Mouse (Mus musculus): ENCODE measurements around the gene Nhlrc3.

Nhlrc3 gene

DNA sequence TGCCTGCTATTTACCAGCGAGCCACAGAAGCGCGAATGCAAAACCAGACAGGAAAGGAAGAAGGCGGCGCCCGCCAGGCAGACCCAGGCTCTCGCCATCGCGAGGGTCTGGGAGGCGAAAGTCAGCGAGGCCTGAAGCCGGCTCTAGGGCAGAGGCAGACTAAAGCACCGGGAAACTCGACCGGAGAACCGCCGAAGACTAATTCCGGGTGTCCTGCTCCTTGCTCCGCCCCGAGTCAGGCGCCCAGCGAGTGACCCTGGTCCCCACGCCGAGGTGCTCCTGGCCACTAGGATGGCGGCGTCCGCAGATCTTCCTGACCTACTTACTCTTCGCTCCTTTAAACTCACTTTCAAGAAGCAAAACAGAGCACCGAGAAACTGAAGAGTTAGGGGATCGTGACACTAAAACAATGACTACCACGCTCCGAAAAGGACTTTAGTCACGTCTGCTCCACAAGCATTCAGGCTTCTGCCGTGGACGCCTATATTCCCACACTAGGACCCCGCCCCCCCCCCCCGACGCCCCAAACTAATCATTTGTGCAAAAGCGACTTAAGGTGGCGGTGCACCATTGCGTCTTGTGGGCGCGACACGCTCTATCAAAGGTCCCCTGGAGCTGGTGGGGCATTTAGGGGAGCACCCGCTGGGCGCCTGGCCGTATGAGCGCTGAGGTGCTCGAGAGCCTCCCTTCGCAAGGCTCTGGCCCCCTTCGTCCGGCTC, at the start of gene Nhlrc3, which contains the start of gene Proser1:
TSS of gene Nhlrc3 (minus strand) at position 287 of the 719 bp plus-strand sequence.
TSS of gene Proser1 (plus strand) at position 621 of the 719 bp plus-strand sequence.
- DNase-seq, result peak; percentile 97

DNA sequence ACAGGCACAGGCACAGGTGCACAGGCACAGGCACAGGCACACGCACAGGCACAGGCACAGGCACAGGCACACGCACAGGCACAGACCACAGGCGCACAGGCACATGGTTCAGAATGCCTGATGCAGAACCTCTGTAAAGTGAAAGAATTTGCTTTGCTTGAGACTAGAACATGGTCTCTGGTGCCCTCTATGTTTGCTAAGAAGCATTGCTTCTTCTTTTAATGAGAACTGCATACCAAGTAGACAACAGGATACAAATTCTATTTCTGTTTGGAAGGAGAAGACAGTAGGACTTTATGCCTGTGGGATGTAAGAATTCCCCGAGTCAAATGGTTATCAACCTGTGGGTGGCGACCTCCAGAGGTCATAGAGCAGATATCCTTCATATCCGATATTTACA, 39.3 kb upstream of the Nhlrc3 start:
- no peak for DNase-seq

DNA sequence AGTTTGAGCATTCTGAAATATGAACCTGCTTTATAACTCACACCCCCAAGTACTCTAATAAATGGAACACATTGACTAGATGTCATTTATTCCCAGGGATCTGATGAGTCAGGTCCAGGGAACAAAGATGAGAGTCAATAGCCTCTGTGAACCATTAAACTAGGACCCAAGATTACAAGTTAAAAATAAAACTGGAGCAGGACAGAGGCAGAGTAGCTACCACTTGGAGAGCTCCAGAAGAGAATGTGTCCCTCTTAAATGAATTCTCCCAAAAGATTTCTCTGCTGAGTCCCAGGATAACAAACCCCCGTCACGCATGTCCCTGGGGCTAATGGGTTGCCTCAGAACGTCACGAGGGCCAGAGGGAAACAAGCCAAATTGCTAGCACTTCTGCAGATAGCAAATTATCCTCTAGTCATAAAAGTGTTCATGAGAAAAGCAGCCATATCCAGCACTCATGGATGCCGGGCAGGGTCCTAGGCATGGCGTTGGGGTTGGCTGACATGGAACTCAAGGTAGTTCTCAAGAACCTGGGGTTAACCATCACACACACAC, 35.3 kb upstream of the Nhlrc3 start:
- peak; percentile 43 for DNase-seq

DNA sequence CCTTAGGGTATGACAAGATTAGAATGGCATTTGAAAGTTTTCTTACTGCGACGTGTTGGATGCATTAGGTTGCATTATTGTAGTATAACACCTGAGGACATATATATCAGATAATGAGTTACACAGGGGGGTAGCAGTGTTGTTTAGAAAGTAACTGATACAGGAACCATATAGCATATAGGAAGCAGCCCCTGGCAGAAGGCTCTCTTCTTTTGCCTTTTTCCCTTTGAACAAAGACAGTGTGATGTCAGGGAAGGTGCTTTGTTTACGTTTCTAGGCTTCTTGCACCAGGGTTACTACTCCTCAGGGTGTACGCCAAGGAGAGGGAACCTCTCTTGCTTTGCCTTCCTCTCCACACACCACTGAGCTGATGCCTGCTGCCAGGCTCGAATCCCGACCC, 25.2 kb upstream of the Nhlrc3 start, which contains the start of gene Stoml3:
TSS of gene Stoml3 (plus strand) at position 301 of the 400 bp plus-strand sequence.
- no peak for DNase-seq

DNA sequence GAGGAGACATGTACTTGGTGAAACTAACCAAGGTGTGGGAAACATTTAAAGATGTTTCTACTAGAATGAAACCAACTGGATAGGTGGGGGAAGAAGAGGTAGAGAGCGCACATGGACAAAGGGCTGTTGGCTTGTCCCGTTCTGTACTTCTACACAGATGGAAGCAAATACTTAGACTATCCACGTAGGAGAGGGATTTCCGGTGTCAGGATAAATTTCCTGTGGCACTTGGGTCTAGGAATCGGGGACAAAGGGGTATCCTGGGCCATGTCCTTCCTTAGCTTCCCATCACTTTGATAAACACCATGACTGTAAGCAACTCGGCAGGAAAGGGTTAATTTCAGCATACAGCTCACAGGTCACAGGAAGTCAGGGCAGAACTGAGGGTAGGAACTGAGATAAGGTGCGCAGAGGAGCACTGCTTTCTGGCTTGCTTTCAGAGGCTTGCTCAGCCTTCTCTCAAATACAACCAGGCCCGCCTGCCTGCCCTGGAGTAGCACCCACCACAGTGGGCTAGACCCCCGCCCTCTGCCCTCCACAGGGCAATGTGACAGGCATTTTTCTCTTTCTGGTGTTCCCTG, 24.0 kb upstream of the Nhlrc3 start:
- no peak for DNase-seq

DNA sequence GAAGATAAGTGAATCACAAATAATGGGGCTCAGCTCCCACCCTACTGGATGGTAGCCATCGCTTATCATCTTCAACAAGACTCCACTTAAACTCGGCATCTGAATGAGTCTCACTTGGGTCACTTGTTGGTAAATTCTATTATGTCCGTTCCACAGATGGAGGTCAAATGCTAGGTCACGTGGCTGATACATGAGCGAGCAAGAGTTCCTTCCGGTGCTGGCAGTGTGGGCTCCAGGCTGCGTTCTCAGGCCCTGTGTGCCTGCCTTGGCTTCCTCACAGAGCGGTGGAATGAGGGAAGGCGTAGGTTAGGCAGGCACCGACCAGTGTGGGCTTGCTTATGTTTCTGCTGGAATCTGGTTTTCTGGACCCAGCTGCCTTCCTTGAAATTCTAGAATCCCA, 23.4 kb upstream of the Nhlrc3 start:
- no peak for DNase-seq

DNA sequence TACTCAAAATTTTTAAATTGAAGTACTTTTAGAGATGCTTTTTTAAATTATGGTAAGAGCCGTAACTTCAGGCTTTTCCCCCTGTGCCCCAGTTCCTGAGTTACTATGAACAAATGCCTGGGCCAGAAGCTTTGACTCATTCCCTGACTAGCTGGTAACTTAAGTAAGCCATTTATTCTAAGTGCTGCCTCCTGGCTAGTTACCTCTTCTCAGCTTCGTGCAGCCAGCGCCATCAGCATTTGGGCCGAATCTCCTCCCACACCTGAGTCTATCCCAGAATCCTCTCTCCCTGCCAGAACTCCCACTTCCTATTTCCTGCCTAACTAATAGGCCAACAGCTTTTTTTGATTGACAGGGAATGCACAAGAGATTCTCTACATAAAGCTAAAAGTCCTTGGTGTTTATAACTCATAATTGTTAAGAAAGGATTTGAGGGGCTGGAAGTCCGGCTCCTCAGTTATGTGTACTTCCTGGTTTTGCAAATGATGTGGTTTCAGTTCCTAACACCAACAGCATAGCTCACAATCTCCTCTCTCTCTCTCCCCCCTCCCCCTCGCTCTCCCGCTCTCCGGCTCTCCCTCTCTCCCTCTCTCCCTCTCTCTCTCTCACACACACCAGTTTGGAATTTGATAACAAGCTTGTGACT, 20.4 kb upstream of the Nhlrc3 start:
- DNase-seq, result no peak

DNA sequence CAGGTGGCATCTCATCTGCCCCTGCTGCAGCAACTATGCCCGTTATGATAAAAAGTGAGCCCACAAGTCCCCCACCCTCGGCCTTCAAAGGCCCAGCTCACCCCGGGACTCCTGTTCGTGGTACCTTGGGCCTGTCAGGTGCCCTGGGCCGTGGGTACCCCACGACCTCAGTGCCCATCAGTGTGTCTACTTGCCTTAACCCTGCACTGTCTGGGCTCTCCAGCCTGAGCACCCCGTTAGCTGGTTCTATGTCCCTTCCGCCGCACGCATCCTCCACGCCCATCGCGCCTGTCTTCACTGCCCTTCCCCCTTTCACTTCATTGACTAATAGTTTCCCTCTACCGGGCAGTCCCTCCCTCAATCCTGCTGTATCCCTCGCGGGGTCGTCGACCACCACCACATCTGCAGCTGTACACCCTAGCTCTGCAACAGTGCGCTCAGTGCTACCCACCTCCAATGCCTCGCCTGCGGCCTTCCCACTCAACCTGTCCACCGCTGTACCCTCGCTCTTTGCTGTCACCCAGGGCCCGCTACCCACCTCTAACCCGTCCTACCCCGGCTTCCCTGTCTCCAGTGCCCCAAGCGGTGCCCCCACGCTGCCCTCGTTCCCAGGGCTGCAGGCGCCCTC, 15.4 kb upstream of the Nhlrc3 start:
- no peak for DNase-seq

DNA sequence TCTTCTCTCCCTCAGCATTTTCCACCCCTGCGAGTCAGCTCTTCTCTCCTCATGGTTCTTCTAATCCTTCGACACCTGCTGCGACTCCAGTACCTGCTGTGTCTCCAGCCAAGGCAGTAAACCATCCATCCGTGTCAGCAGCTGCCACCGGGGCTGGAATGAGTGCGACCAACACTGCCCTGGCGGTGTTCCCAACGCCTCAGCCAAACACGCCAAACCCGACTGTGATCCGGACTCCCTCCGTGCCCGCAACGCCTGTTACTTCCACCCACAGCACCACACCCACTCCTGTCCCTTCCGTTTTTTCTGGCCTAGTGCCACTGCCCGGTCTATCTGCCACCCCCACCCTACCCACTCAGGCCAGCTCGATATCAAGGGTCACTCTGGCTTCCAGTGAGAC, 14.3 kb upstream of the Nhlrc3 start:
- peak; percentile 83 for DNase-seq

DNA sequence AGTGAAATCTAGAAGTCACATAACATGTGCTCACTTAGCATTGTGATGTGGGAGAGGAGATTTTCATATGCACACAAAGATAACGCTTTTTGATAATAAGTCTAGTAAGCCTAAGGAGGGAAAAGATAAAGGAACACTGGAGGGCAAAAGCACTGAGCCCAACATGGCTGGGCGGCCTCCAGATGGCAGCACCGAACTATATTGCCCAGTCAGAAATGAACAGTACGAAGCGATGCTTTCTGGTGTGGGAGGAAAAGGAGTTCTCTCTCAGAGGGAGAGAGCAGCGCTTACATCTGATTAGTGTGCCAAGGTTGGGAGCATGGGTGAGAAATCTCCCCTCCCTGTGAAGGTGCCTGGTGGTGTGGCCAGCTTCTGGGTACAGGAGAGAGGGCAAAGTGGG, 12.8 kb upstream of the Nhlrc3 start:
- DNase-seq, result peak; percentile 58

DNA sequence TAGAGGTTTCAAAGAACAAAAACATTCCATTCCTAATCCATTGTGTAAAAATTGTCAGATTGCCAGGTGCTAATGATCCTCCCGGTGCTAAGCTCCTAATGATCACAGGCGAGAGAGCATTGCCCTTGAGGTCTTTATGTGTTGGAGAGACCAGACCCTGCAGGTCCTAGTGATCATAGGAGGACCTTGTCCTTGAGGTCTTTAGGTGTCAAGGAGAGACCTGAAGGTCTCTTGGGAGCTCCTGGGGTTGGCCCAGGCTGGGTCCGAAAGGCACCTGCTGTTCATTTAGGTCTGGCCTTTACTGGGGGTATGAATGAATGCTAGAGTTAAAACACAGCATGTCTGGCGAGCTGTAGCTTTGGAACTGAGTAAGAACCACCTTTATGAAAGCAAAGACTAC, 11.0 kb upstream of the Nhlrc3 start:
- no peak for DNase-seq

DNA sequence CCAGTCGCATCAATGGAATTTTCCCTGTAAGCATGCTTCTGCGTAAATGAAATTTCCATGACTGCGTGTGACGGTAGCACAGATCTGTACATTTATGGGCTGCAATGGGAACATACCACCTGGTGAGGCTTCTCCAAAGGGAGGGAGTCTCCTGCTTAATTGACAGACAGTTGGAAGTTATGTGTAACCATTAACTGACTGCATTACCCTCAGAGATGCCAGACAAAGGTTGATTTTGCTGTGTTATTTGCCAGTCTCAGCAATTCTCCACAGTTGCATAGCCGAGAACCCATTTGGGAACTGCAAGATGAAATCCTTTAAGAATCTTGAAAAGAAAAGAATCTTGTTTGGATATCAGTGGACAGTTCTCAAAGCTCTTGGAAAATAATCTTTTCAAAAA, 8.9 kb upstream of the Nhlrc3 start:
- no peak for DNase-seq

DNA sequence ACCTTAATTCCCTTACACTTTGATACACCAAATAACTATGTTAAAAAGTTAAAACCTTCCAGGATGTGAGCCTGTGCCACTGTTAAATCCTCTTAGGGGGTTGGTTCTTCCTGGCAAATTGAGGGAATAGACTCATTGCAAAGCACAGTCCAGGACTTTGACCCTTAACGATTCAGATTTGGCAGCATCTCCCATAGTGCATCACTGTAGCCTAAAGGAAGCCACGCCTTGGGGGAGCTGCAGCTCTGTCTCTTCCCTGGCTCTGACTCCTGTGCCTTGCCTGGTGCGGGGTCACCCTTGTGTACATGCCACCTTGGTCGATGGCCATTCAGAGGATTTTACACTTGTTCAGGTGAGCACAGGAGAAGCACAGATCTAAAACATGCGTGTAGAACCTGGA, 6.5 kb upstream of the Nhlrc3 start:
- DNase-seq, result no peak

DNA sequence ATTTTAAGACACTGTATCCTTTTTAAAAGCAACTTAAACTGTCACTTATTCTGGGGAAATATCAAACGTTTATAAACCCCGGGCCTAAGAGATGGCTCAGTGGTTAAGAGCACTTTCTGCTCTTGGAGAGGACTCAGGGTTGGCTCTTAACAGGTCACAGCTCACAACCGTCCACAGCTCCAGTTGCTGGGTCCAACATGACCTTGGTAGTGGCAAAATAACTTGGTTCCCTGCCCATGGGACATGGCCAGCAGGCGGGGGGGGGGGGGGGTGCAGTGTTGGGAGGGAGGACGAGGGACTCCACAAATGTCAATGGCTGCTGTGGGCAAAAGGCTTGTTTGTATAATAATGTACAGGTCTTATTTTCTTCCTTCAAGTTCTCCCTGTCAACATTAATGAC, 4.2 kb upstream of the Nhlrc3 start:
- no peak for DNase-seq

DNA sequence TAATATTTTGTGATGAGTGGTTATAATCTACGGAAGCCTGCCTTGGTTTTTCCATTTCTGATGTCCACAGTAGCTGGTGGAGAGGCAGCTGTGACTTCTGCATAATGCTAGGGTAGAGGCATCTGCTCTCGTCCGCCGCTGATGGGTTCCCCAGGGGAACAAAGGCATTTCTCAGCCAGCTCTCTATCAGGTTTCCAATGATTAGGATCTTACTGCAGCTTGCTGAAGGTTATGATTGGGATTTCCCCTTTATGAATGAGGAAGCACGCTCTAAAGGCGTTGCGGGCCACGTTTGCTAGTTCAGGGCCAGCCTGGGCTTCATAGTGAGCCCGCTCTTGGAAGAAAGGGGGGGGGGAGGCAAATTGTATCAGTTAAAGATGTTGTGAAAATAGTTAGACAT, 3.3 kb upstream of the Nhlrc3 start:
- DNase-seq, result no peak

DNA sequence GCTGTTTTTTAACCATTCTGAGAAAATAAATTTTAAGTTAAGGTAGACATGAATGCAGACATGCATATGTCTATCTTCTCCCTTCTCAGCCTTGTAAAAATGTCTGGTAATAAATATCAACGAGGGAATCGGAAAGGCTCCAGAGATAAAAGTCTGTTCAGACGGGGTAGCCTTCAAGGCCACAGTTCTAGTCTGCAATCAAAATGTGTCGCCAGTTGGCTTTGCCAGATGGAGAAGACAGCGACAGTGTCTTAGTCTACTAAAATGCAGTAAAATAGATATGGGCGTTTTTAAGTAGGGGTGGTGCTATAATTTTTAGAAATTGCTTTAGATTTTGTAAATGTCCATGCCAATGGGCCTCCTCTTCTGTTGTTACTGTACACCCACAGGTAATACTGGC, 2.2 kb upstream of the Nhlrc3 start:
- DNase-seq, result no peak

DNA sequence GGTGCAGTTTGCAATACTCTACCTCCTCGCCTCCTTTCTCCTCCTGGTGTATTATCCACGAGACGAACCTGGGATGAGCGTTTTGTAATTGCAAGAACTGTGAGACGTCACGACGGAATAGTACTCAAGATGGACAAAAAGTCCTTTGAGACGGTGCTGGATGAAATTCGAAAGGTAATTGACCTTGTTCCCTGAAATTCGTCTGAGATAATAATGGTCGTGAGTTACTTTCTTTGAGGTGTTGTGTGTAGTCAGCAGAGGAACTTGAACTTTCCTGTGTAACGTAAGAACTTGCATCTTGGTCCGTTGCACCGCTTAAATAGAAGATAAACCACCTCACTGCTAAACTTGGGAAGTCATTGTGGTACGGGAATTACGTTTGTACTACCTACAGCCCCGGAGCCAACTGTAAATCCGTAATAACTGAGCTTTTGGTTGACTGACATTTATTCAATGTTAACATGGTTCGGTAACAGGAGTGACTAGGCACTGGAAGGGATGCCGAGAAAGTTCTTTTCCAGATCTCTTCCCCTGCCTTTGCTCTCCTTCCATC, 1.1 kb upstream of the Nhlrc3 start:
- DNase-seq, result no peak

DNA sequence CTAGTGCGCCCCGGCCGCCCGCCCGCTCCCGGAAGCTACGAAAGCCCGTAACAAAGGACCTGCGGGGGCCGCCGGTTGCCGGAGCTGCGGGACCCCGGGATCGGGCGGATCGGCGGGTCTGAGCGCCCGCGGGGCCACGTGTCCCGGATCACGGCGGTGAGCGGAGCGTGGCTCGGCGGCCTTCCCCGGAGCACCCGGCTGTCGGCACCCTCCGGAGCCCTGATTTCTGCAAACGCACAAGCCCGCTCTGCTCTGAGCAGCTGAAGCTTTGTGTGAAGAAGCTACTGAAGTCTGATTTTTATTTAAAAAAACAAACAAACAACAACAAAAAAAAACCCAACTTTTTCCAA, 608 bp upstream of the Nhlrc3 start:
- no peak for DNase-seq

DNA sequence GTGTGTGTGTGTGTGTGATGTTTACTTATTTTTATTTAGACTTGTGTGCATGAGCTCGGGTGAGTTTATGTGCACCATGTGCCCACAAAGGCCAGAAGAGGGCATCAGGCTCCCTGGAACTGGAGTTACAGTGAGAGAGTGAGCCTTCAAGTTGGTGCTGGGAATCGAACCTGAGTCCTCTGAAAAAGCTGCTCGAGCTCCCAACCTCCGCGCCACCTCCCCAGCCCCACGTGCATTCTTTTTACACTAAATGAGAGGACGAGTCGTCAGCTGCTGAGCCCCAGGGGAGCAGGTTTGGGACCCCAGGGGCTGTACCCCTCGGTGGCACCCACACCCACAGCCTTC, 459 bp downstream of the Nhlrc3 start:
- DNase-seq, result no peak

DNA sequence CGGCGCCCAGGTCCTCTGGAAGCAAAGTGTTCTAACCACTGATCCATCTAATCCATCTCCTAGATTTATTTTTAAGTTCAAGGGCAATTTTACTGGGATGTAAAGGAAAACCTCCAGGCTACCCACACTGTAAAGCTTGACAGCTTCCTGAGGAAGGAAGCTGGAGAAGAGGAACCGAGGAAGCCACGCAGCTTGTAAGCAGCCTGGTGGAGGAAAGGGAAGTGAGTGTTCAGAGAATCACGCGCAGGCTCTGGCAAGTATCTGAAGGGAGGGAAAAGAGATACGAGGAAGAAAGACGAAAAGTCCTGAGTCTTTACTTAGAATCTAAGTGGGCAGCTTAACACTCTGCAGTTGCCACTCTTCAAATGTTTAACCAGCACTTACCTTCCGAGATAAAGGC, 3.0 kb downstream of the Nhlrc3 start:
- no peak for DNase-seq

DNA sequence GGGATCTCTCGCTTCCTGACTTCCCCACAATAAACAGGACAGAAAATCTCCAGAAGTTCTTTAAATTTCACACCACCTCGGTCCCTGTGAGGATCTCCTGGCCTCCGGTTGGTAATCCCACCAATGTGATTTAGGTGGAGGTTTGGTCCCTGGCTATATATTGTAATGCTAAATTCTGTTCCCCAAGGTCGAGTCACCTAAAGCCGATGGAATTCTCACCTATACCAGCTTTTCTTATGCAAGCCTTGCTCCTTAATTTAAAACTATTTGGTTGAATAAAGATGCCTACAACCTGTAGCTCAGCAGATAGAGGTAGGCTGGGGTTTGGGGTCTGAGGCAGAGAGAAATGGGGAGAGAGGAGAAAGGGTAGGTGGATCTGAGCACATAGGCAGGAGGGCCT, 5.4 kb downstream of the Nhlrc3 start:
- no peak for DNase-seq

DNA sequence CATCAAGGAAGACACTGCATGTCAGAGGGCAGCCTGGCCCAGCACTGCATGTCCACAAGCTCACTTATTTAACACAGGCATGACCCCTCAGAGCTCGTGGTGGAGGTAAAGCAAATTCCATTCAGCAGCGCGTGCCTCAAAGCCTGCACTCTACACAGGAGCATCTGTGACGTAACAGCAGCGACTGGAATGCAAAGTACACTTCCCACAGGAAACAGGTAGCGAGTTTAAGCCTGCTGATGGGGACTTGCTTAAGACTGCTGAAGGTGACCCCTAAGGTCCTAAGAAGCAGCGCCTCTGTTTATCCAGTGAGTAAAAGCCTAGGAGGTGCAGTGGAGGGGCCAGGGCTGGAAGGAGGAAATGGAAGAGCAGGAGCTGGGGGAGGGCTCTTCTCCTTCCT, 8.1 kb downstream of the Nhlrc3 start:
- DNase-seq, result no peak

DNA sequence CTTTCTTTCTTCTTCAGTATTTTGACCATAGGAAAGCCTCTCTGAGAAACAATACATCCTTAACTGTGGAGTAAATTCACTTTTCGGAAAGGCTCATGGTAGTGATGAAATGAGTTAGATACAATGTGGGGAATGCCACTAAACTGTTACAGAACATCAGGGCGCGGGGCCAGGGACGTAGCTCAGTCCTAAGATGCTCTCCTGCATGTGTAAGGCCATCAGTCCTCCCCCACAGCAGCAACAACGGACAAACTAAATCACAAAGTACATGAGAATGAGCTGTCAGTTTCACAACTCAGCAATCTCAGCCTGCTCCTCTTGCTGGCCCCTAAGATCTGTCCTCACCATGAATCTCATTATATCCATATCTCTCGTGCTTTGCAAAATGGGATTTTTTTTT, 8.6 kb downstream of the Nhlrc3 start:
- no peak for DNase-seq

DNA sequence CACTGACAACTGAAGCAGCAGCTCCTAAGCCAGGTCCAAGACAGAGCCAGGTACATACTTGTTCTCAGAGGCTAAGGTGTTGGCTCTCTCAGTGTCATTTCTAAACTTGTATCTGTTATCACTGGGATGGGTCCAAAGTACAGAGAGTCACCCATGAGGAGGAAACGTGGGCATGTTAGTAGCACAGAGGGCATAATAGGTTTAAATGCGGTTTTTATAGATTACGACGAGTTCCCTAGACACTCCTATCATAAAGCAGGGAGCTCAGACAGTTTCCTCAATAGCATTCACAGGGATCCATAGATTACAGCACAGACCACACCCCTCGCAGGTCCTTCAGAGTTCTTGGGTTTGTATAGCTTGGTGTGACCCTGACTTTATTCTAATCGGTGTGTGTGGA, 9.1 kb downstream of the Nhlrc3 start:
- DNase-seq, result no peak

Data from kidney, adult 18-20 months (tissue).